Mouse (Mus musculus) forelimb bud, embryonic 11.5 days (tissue): Measurements from ENCODE around the gene Gm8113.
A peak's percentile ranks its signal among the peaks of the same experiment; 100 is the strongest.
"Not testable (repeated sequence)": the region's sequence is repeated elsewhere in the genome, so short reads cannot be mapped to it uniquely, and the experiment has no call there.

Experiments
- DNase-seq: peaks from one replicate; pipeline ENCODE4 v3.0.0-alpha.2; 2012; ENCODE audit warnings: low read depth, low spot score

Gm8113 gene

DNA sequence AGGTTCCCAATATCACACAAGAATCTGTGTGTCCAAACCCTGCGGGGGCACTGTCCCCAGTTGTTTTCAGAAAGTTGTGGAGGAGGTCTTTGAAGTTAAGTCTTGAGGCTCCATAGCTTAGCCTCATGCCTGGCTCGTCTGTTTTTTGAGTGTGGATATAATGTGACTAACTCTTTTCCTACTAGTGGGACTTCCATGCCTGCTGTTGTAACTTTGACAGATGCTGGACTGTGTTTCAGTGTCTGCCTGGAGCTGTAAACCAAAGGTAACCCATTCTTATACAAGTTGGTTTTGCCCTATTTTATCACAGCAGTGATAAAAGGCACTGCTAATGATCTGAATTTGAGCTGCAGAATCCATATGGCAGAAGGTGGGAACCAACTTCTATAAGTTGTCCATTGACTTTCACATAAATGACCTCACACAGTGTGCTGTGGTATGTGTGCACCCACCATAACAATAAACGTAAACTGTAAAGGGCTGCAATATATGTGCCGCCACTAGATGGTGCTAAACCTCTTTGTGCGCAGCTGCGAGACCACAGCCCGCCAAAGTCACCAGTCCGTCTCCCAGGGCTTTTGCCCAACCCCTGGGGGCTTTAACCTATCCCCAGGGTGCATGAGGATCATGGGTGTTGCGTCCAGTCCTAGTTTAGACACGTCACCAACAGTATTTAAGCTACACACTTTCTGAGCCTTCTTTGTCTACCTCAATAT lies at the start of gene Gm8113:
TSS of gene Gm8113 (plus strand) at position 703 of the 716 bp plus-strand sequence.
- peak; percentile 35 for DNase-seq

DNA sequence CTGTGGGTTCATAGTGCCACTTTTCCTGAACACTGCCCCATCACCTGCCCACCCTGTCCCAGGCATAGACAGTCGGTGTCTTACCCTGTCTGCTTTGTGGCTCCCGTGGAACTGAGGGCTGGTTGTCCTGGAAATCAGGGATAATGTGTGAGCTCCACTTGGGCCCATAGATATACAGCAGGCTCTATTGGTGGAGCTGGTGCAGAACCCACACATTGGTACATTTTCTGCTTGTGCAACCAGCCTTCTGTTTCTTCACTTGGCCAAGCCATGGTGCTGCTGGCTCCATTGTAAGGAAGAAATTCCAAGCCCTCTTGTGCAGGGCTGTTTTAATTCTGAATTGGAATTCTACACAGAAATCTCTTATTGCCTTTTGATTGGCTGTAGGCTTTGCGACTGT lies 49.8 kb upstream of the Gm8113 start, which contains the start of gene Ear1:
TSS of gene Ear1 (minus strand) at position 101 of the 400 bp plus-strand sequence.
- not testable (repeated sequence) for DNase-seq

DNA sequence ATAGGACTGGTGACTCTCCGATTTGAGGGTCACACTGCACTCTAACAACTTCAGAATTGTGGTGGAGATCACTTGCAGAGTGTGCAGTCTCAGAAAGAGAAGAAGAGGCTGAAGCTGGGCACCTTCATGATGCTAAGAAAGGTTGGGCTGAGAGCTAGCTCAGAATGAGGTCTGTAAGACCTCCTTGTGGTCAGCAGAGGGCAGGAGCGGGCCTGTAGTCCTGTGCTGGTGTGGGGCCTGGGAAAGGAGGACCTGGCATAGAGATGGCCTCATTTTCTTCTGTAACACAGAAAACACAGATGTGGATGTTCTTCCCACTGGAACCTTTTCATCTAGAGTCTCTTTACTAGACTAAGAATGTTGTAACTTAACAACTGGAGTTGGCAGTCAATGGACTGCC lies 47.4 kb upstream of the Gm8113 start:
- DNase-seq, result not testable (repeated sequence)

DNA sequence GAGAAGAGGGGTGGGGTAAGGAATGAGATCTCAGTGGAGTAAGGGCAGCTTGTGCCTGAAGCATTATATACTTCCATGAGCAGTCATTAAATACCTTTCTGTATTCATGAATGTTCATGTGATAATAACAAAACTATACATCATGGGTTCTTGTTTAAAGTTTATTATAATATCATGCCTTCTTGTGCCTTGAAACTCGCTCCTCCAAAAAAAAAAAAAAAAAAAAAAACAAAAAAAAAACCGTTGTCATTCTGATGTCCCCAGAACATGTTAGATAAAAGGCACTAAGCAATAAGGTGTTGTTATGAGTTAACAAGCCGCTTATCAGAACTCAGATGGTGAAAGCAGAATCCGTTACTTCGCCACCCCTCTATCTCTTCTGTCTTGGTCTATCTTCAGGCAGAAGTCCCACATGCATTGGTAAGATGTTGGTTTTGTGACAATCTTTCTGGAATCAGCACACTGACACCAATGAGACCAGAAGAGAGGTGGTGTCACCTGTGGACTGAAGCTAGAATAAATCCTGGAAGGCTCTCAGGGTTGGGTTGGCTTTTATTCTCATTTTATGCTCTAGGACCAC lies 45.1 kb upstream of the Gm8113 start:
- not testable (repeated sequence) for DNase-seq

DNA sequence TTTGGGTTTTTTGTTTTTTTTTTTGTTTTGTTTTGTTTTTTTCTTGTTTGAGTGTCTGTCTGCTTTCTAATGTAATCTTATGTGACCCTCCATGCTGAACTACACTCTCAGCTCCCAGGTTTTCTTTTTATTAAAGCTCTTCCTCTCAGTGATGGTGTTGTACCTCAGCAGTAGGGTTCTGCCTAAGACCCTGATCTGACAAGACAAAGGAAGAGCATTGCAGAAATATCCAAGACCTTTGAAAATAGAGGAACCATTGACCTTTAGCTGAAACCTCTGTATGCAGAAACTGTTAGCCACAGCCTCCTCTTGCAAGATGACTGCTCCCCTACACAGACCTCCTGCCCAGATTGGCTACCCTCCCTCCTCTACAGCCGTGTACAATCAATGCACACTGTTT lies 39.0 kb upstream of the Gm8113 start:
- DNase-seq, result not testable (repeated sequence)

DNA sequence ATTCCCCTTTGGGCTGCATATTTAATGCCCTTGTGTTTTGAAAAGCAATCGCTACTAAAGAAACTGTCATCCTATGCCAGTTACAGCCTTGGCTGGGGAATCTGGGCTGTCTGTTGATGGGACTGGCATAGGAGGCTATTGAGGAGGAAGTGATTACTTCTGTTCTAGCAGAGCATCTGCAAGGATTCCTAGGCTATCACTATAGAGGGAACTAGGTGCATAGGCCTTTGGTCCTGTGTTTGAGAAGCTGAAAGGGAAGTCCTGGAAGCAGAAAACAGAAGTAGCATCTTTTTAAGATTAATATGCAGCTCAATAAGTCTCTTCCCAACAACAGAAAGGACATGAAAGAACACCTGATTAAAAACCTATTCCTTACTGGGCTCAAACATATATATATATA lies 33.9 kb upstream of the Gm8113 start:
- DNase-seq, result not testable (repeated sequence)

DNA sequence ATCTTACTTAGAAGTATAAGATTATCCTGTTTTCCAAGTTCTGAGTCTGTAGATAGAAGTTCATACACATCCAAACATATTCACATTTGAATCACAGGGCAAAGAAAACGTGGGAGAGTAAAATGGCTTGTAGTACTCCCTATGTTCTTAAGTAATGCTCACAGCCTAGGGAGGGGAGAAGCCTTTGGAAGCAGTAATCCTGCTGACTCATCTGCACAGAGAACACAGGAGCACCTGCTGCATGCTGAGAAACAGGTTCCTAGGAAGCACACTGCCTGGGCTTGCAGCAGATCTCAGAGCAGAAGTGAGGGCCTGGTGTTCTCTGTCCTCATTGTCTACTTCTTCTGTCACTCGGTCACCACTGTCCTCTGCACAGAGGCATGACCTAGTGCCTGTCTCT lies 29.8 kb upstream of the Gm8113 start:
- DNase-seq, result not testable (repeated sequence)

DNA sequence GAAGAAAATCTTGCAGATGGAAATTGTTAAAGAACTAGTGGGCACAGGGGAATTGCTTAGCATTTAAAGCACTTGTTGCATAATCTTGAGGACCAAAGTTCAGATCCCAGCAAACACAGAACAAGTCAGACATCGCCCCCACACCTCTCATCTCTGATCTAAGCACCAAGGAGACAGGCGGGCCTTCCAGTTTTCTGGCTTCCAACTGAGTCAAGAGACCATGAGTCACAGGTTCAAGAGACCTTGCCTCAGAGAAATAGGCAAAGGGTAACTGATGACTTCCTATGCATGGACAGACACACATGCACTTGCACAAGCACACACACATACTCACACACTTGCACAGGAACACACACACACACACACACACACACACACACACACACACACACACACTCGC lies 26.6 kb upstream of the Gm8113 start:
- DNase-seq, result not testable (repeated sequence)

DNA sequence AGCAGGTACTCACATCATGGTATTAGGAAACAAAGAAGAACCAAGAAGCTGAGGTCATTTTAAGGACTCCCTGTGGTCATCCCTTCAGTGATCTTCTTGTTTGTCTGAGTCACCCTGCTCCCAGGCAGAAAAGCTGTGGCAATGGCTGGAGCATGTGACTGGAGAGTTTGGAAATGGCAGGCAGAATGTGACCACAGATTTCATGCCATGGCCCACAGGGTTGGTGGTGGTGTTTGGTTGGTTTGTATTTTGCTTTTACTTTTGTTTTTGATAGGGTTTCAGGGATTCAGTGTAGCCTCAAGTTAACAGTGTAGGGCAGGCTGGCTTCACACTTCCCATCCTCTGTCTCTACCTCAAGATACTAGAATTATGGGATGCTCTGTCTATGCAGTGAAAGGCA lies 7.0 kb upstream of the Gm8113 start:
- DNase-seq, result not testable (repeated sequence)

DNA sequence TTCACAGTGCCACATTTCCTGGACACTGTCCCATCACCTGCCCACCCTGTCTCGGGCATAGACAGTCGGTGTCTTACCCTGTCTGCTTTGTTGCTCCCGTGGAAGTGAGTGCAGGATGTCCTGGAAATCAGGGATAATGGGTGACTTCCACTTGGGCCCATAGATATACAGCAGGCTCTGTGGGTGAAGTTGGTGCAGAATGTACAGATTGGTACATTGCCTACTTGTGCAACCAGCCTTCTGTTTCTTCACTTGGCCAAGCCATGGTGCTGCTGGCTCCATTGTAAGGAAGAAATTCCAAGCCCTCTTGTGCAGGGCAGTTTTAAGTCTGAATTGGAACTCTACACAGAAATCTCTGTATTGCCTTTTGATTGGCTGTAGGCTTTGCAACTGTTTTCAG lies 1.7 kb upstream of the Gm8113 start, which contains the start of gene Ear10:
TSS of gene Ear10 (minus strand) at position 101 of the 400 bp plus-strand sequence.
- not testable (repeated sequence) for DNase-seq

DNA sequence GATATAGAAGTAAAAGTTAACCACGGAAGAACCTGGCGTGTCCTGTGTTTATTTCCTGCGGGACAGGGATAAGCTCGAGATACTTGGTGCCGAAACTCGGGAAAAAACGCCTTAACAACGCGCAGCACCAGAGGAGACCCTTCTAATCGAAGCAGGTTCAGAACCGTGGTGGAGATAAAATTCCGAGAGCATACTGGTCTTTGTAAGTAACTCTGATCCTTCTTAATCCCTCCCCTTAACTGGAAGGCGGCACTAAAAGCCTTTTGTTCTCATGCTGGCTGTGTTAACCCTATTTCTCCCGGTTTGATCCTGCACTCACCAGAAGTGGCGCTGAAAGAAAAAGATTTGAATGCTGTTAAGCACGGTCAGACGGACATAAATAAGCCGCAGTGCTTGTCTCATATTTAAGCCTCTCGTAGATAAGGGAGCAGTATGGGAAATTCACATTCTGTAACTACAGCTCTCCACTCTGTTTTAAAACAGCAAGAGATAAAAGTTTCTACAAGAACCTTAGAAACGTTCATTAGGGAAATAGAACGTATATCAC lies 287 bp downstream of the Gm8113 start:
- not testable (repeated sequence) for DNase-seq

DNA sequence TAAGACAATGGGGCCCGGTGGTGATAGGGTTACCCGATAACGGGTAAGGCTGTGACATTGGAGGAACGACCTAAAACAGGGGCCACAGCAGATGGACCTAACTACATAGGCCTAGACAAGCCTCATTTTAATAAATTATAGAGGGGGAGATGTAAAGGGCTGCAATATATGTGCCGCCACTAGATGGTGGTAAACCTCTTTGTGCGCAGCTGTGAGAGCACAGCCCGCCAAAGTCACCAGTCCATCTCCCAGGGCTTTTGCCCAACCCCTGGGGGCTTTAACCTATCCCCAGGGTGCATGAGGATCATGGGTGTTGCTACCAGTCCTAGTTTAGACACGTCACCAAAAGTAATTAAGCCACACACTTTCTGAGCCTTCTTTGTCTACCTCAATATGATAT lies 7.8 kb downstream of the Gm8113 start:
- DNase-seq, result not testable (repeated sequence)

DNA sequence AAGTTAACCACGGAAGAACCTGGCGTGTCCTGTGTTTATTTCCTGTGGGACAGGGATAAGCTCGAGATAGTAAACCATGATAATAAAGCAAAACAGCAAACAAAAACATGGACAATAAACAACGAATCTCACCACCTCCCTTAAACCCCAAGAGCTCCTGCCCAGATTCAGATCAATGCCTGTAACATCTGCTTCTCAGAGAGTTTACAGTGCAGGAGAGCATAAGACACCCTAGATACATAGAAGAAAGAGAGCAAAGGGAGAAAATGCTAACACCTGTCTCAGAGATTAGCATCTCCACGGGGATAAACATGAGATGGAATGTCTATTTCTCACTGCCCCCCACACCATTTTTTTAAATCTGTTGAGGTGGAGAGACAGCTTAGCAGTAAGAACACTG lies 8.2 kb downstream of the Gm8113 start:
- DNase-seq, result not testable (repeated sequence)

DNA sequence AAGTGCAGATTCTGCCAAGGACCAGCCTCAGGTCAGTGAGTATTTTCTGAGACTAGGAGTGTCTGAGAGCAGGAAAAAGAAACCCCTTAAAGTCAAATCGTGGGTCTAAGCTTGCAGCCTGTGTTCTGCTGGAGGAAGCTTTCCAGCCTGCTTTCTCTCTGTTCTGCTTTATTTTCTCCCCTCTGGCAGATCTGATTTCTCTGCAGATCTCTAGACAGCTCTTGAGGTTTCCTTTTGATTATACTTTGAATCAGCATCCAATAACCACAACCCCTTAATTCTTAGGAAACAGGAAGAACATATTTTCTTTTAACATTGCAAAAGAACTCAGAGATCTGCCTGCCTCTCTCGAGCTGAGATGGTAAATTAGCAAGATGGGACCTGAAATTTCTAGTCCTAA lies 28.2 kb downstream of the Gm8113 start:
- DNase-seq, result not testable (repeated sequence)

DNA sequence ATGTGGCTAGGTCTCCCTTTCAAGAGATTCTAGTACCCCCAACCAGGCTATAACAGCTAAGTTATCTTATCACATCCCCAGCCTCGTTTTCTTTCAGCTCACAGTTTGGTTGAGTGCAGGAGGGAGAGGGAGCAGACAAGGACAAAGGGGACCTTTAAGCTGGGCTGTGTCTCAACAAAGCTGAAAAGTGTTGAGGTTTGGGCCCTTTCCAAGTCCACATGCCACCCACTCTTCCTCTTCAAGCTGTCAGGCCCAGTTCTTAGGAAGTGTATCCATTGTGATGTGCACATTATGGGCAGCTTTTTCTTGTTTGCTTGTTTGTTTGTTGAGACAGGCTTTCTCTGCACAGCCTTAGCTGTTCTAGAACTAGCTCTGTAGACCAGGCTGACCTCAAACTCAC lies 29.9 kb downstream of the Gm8113 start:
- not testable (repeated sequence) for DNase-seq

DNA sequence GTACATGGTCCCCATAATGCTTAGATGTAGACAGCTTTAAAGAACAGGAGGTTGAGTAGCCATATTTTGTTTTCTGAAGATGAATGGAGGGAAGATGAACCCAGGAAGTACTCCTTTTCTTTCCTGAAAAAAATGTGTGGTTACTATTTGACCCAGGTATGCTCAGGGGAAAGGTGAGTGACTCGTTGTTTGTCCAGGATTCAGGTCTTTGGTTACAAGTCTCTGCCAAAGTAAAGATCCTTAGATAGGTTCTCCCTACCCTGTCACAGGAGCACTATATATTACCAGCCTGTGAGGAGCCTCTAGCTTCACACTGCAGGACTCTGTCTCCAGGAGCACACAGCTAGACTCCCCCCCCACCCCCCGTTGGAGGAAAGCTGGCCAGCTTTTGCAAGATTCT lies 31.6 kb downstream of the Gm8113 start, which contains the start of gene Ang5:
TSS of gene Ang5 (plus strand) at position 301 of the 400 bp plus-strand sequence.
- not testable (repeated sequence) for DNase-seq
